Mouse (Mus musculus) heart, postnatal 0 days (tissue): ENCODE results near the gene Arhgap23.

Experiments used
- CTCF ChIP-seq: IDR thresholded peaks from 2 replicates; pipeline ENCODE4 v1.5.1; 2016; ENCODE audit warnings: antibody characterized with exemption, control low read depth, low read depth
- EP300 ChIP-seq: IDR thresholded peaks from 2 replicates; pipeline ENCODE4 v1.6.1; 2016; ENCODE audit warnings: antibody characterized with exemption, low read depth

DNA sequence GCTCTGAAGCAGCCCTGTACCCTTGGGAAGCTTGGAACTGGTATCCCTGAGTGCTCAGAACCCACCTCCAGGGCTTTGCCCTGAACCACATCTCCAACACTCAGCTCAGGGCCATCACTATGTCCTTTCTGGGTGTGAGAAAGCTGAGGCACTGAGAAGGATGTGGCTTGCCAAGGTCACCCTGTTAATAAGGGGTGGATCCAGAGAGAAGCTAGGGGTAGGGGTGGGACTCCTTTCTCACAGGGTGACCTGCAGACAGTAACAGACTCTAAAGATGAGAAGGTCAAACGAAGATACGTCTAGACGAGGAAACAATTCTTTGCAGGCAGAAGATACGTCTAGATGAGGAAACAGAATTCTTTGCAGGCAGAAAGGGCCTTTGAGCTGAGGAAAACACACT lies 87.5 kb downstream of the Arhgap23 start:
- TF ChIP-seq CTCF (no peak), EP300 (no peak)
